Mouse (Mus musculus) liver, postnatal 0 days (tissue): ENCODE results near the gene Dusp15. TPM values are rescaled to one million over a fixed set of nuclear protein-coding genes. Genes with fewer than 3 reads are reported as not detected.

ENCODE experiments used
- ATAC-seq: fragments of 200-750 bp; cut with Nextera tagmentation; 2 replicates; pipeline ENCODE4 v1.8.0; 2017; ENCODE audit warnings: mild to moderate bottlenecking, moderate library complexity
- DNase-seq: peaks from one replicate; pipeline ENCODE4 v3.0.0-alpha.2; 2016
- H3K27ac ChIP-seq: fragments of 300-500 bp; sonication (generic); 2 replicates; pipeline ENCODE4 v1.5.1; 2014; ENCODE audit warnings: antibody characterized with exemption, moderate library complexity, mild to moderate bottlenecking, low read depth
- H3K27me3 ChIP-seq: fragments of 300-500 bp; sonication (generic); 2 replicates; pipeline ENCODE4 v1.6.1; 2014; ENCODE audit warnings: low read length, control low read depth, mixed read lengths; ENCODE audit not compliant: insufficient read depth
- H3K36me3 ChIP-seq: fragments of 300-500 bp; sonication (generic); replicated peaks from 2 replicates; pipeline ENCODE4 v1.6.1; 2014; ENCODE audit warnings: mild to moderate bottlenecking, control low read depth, low read length, moderate library complexity, mixed read lengths; ENCODE audit not compliant: insufficient read depth
- H3K4me1 ChIP-seq: fragments of 300-500 bp; sonication (generic); 2 replicates; pipeline ENCODE4 v1.6.1; 2014; ENCODE audit warnings: antibody characterized with exemption, mild to moderate bottlenecking, control low read depth; ENCODE audit not compliant: insufficient read depth
- H3K4me2 ChIP-seq: fragments of 300-500 bp; sonication (generic); 2 replicates; pipeline ENCODE4 v1.6.1; 2014; ENCODE audit warnings: low read depth, mild to moderate bottlenecking, low read length, moderate library complexity, mixed read lengths
- H3K4me3 ChIP-seq: fragments of 300-500 bp; sonication (generic); 2 replicates; pipeline ENCODE4 v1.5.1; 2014; ENCODE audit warnings: low read depth, low read length
- H3K9ac ChIP-seq: fragments of 300-500 bp; sonication (generic); replicated peaks from 2 replicates; pipeline ENCODE4 v1.6.1; 2014; ENCODE audit warnings: mild to moderate bottlenecking, moderate library complexity
- H3K9me3 ChIP-seq: fragments of 300-500 bp; sonication (generic); 2 replicates; pipeline ENCODE4 v1.6.1; 2016; ENCODE audit warnings: mild to moderate bottlenecking, control low read depth, low read length, mixed read lengths
- CTCF ChIP-seq: sonication (generic); IDR thresholded peaks from 2 replicates; pipeline ENCODE4 v1.5.1; 2016; ENCODE audit warnings: antibody characterized with exemption, low read depth
- EP300 ChIP-seq: IDR thresholded peaks from 2 replicates; pipeline ENCODE4 v1.6.1; 2016; ENCODE audit warnings: antibody characterized with exemption, low read depth, mild to moderate bottlenecking
- WGBS: fragments of 180-500 bp; shearing (Covaris S2); extraction: QIAGEN DNeasy Blood & Tissue Kit; methylation state at CpG from one replicate; pipeline ENCODE4 v1.1.7; 2014; ENCODE audit not compliant: insufficient replicate concordance; 5-methylcytosine and 5-hydroxymethylcytosine counted together
- polyA plus RNA-seq: library from polyadenylated mRNA; unstranded; fragments of >200 nt; fragmentation: Nextera tagmentation; extraction: Ambion mirVana; gene quantifications from 2 replicates; pipeline ENCODE4 v1.2.1, GENCODE M21; 2015

Gene Dusp15
- polyA plus RNA-seq, 1 experiment from 2014 or later = not detected

DNA sequence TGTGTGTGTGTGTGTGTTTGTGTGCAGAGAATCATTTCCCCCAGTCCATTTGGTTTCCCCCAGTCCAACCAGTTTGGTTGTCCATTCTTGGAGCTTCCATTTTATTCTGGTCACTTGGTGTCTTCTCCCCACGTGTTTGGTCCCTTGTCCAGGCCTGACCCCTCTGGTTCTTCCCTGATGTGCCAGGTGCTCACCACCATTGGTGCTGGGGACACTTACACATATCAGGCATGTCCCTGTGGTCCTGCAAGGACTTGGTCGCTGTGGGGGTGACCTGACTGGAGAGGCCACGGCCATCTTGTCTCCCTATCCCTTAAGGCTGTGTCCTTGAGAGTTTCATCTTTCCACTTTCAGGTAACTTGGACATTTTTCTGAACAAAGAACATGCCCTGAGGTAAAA, 54.6 kb downstream of the Dusp15 start:
- TF ChIP-seq EP300 (no peak), CTCF (no peak)
- Histone ChIP-seq H3K4me2 (no peak overlapping the region), H3K36me3 (peaks cover 34% of the 10 kb centered on the region), H3K9me3 (no peaks in the 10 kb centered on the region), H3K27ac (no peak overlapping the region), H3K4me3 (no peak overlapping the region), H3K4me1 (no peaks in the 10 kb centered on the region), H3K9ac (no peak overlapping the region), H3K27me3 (no peaks in the 10 kb centered on the region)
- no peak for DNase-seq
- 80% methylated on average over 3 of the region's 3 CpGs for WGBS
- no peak for ATAC-seq

DNA sequence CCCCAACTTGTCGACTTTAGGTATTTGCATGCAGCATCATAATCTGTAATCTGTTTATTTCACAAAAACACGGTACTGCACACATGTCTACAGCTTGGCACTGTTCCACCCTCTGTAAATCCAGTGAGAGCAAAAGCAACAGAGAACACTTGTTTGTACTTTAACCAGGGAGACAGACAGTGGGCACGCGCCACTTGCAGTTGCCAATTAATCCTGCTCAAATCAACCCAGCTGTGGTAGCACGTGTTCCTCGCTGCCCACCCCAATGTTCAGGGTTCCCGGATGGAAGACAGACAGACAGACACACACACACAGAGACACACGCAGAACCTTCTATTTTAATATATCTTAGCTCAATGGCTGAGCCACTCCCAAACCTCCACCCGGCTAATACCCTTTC, 55.7 kb downstream of the Dusp15 start:
- WGBS = 92% methylated on average over 9 of the region's 9 CpGs
- TF ChIP-seq CTCF (no peak), EP300 (no peak)
- no peak overlapping the region for H3K27ac ChIP-seq
- peaks cover 44% of the 10 kb centered on the region for H3K36me3 ChIP-seq
- no peak overlapping the region for H3K4me2 ChIP-seq
- no peak for ATAC-seq
- no peak for DNase-seq
- no peaks in the 10 kb centered on the region for H3K4me1 ChIP-seq
- H3K4me3 ChIP-seq = no peak overlapping the region
- no peaks in the 10 kb centered on the region for H3K27me3 ChIP-seq
- H3K9ac ChIP-seq = no peak overlapping the region
- no peaks in the 10 kb centered on the region for H3K9me3 ChIP-seq

Other genes starting within 250 kb of the Dusp15 start
- 39.7 and 40.4 TPM in 2 replicates for gene Id1, start 215.4 kb downstream of the Dusp15 start, polyA plus RNA-seq
- gene Cox4i2, start 197.5 kb downstream of the Dusp15 start, polyA plus RNA-seq = 0.56 and 1.0 TPM in 2 replicates
- 84.2 and 84.4 TPM in 2 replicates for gene Bcl2l1, start 120.0 kb downstream of the Dusp15 start, polyA plus RNA-seq
- 20.7 and 25.8 TPM in 2 replicates for gene Tpx2, start 103.7 kb downstream of the Dusp15 start, polyA plus RNA-seq
- gene Mylk2, start 40.3 kb downstream of the Dusp15 start, polyA plus RNA-seq = 0.25 TPM in 1 of 2 replicates, not detected in the other
- gene Foxs1, start 18.5 kb downstream of the Dusp15 start, polyA plus RNA-seq = 0.50 and 0.74 TPM in 2 replicates
- gene Ttll9, start 10.8 kb upstream of the Dusp15 start, polyA plus RNA-seq = 0.18 and 0.31 TPM in 2 replicates
- gene Pdrg1, start 63.7 kb upstream of the Dusp15 start, polyA plus RNA-seq = 26.0 and 26.2 TPM in 2 replicates
- not detected in 2 replicates for gene Xkr7, start 80.2 kb upstream of the Dusp15 start, polyA plus RNA-seq
- gene Ccm2l, start 114.3 kb upstream of the Dusp15 start, polyA plus RNA-seq = 0.89 and 1.1 TPM in 2 replicates
- 13.3 and 14.0 TPM in 2 replicates for gene Hck, start 156.8 kb upstream of the Dusp15 start, polyA plus RNA-seq
- gene Tm9sf4, start 209.6 kb upstream of the Dusp15 start, polyA plus RNA-seq = 24.4 and 24.7 TPM in 2 replicates